Mouse (Mus musculus): Measurements from ENCODE around the gene AC129217.1. TPM values are rescaled to one million over a fixed set of nuclear protein-coding genes. Genes with fewer than 3 reads are reported as not detected.
A peak's percentile ranks its signal among the peaks of the same experiment; 100 is the strongest.
"Not testable (repeated sequence)": the region's sequence is repeated elsewhere in the genome, so short reads cannot be mapped to it uniquely, and the experiment has no call there.

Gene AC129217.1
- total RNA-seq, 2 experiments from 2014 or later, result not detected

DNA sequence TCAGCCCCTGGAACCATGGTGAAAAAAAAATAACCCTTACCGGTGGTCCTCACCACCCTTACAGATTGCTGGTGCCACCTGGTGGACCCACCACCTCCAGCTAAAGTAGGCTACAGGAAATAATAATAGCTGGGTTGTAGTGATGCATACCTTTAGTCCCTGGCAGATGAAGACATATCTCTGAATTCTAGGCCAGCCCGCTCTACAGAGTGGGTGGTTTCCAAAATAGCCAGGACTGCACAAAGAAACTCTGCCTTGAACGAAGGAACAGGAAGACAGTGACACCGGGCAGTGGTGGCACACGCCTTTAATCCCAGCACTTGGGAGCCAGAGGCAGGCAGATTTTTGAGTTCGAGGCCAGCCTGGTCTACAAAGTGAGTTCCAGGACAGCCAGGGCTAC is 34.7 kb downstream of the AC129217.1 start:
- DNase-seq (ENCODE audit: low spot score in 2 of 2), result no peak

DNA sequence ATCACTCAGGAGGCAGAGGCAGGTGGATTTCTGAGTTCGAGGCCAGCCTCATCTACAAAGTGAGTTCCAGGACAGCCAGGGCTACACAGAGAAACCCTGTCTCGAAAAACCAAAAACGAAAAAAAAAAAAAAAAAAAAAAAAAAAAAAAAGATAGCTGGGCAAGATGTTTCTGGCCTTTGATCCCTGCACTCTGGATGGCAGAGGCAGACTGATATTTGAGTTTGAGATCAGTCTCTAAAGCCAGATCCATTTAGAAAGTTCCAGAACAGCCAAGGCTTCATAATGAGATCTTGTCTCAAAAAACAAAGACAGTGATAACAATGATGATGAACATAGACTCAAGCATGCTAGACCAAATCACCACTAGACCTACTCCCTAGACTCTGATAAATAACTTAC is 40.8 kb downstream of the AC129217.1 start:
- DNase-seq (ENCODE audit: low spot score in 2 of 2), result not testable (repeated sequence)

DNA sequence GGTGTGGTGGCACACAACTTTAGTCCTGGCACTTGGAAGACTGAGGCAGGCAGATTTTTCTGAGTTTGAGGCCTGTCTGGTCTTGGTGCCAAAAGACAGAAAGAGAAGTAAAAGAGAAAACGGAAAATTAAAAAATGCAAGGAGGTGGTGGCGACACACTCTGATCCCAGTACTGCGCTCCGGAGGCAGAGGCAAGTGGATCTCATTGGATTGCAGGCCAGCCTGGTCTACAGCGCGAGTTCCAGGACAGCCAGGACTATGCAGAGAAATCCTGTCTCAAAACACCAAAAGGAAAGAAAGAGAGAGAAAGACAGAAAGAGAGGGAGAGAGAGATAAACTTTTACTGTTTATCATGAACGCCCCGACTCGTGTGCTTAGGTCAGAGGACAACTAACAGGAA is 41.3 kb downstream of the AC129217.1 start:
- no peak for DNase-seq (ENCODE audit: low spot score in 2 of 2)

DNA sequence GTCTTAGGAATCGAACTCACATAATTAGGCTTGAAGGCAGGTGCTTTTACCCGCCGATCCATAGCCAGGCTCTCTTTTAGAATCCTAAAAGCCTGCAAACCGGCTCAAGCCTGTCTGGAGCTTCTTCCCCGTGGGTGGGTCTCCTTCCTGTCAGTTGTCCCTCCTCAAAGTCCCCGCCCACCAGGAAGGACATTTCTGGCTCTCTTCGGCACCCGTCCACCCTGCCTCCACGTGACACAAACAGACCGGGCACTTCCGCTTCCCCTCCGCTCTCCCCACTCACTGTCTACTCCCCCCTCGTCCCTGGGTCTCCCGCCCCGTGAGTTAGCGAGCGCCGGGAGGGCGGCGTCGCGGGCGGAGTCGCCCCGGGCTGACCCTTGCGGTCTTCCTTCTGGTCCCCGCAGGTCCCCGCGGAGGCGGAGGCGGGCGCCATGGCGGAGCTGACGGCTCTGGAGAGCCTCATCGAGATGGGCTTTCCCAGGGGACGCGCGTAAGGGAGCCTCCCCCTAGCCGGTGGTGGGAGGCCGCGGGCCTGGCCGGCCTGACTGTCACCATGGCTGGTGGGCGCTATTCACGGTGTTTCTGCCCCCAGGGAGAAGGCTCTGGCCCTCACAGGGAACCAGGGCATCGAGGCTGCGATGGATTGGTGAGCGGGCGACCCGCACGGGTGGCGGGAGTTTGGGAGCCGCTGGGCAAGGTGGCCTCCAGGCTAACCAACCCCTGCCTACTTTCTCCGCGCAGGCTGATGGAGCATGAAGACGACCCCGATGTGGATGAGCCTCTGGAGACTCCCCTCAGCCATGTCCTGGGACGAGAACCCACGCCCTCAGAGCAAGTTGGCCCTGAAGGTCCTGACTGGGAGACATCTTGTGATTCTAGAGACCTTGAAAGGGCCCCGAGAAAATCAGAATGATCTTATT is 42.0 kb downstream of the AC129217.1 start, which contains the start of gene Ubxn1:
Ubxn1 (plus strand) TSS at position 230 of the 920 bp plus-strand sequence.
- peak; percentile 99 for DNase-seq (ENCODE audit: low spot score in 2 of 2)

DNA sequence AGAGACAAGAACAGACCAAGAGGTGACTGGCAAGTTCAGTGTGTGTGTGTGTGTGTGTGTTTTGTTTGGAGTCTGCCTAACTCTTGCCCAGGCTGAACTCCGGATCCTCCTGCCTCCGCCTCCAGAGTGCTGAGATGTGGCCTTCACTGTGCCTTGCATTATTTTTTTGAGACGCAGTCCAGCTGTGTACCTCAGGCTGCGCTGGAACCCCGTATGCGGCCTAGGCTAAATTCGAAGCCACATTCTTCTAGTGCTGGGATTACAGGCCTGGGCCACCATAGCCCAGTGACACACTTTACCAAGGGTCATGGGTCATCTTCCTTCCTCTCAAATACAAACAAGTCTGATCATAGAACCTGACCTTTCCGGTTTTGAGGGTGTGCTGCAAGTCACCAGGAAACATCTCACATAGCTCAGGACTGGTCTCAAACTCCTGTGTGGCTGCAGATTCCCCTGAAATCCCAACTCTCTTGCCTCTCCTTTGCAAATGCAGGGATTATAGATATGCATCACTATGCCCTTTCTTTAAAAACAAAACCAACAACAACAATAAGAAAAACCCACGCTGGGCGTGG is 42.8 kb downstream of the AC129217.1 start:
- DNase-seq (ENCODE audit: low spot score in 2 of 2), result no peak

DNA sequence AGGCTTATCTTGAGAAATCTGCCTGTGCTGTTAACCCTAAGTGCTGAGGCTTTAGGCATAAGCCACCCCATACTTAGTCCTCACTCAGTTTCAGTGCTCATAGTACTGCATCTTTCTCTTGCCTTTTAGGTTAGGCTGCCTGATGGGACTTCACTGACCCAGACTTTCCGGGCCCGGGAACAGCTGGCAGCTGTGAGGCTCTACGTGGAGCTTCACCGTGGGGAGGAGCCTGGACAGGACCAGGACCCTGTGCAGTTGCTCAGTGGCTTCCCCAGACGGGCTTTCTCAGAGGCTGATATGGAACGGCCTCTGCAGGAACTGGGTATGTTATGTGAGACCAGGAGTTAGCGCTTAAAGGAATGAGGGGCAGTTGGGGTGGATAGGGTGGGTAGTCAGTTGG is 45.5 kb downstream of the AC129217.1 start:
- DNase-seq (ENCODE audit: low spot score in 2 of 2), result no peak

DNA sequence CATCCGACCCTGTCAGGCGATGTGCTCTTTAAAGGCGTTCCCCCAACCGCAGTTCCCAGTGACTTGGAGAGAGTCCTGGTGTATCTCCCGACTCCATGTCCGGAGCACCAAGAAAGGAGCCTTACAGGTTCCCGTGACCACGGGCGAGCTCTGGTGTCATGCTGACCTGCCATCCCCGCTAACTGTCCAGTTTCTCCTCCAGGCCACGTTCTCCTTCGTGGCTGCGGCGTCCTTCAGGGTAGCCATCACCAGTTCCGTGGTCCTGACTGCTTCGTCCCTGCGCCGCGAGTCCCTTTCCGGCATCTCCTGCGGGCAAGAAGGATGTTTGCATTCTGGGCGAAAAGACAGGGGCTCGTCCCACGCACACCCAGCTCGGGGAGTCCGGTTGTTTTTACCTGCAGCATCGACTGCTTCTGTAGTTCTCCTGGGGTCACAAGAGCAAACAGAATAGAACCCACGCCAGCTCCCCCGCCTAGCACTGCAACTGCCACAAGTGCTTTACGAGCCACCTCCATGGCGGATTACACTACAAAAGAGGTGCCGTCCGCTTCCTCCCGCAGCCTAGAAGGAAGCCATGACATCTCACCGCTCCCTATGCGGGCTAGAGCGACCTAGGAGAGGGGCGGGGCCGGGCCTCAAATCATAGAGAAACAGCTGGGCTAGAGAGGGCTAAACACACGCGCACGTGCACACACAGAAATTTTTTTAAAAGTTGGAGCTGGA is 50.9 kb downstream of the AC129217.1 start, which contains the start of gene Uqcc3:
Uqcc3 (minus strand) TSS at position 613 of the 723 bp plus-strand sequence.
- DNase-seq (ENCODE audit: low spot score in 2 of 2), result peak; percentile 83 to 92

DNA sequence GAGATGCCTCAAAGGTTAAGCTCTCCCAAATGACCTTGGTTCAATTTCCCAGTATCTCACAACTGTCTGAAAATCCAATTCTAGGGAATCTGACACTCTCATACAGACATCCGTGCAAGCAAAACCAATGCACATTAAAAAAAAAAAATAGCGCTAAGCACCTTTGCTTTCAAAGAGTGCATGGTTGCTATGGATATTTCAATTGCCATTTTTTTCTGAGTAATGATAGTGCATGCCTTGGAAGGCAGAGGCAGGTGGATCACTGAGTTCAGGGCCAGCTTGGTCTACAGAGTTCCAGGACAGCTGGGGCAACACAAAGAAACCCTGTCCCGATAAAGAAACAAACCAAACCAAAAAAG is 51.4 kb downstream of the AC129217.1 start:
- DNase-seq (ENCODE audit: low spot score in 2 of 2), result no peak

DNA sequence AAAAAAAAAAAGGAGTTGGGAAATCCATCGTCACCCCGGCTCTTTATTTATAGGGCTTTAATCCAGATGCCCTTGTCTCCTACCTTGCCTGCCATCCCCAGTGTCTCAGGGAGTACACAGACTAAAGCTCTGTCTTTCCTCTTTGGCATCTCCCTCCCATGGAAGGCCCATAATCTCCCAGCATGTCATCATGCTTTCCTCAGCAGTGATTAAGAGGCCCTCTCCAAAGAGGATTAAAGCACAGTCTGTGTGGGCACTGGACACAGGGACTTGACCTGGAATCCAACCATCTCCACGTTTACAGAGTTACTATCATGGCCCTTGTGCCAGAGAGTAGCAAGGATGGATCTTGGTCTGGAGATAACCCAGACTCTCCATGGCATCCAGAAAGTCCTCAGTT is 54.0 kb downstream of the AC129217.1 start, which contains the start of the genes Lbhd1 and Gm49403:
Lbhd1 (plus strand) TSS at position 117 of the 400 bp plus-strand sequence.
Gm49403 (plus strand) TSS at position 315 of the 400 bp plus-strand sequence.
- DNase-seq (ENCODE audit: low spot score in 2 of 2), result no peak

DNA sequence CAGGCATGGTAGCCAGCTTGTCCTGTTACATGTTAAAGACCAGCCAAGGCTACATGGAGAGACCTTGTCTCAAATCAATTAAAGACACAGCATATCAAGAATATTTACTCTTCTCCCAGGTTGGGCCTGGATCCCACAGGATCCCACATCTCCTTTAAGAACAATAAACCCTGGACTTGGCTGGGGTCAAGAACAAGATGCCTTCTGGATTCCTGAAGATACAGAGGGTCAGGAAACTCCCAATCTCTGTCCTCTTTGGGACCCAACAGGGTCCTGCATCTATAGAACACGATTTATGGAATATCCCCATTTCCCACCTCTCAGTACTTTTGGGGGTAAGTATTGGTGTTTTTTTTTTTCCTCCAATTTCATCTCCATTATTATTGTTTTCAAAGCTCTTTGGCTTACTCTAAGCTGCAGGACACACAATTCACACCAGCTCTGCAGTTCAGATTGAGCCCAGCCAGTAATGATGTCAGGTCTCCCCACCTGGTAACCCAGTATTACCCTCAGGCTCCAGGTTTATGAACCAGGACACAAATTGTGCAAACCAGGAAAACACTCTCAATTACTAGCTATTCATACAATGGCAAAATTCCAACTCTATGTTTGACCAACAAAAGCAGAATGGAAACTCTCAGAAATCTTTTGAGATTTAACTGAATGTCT is 57.5 kb downstream of the AC129217.1 start:
- no peak for DNase-seq (ENCODE audit: low spot score in 2 of 2)

DNA sequence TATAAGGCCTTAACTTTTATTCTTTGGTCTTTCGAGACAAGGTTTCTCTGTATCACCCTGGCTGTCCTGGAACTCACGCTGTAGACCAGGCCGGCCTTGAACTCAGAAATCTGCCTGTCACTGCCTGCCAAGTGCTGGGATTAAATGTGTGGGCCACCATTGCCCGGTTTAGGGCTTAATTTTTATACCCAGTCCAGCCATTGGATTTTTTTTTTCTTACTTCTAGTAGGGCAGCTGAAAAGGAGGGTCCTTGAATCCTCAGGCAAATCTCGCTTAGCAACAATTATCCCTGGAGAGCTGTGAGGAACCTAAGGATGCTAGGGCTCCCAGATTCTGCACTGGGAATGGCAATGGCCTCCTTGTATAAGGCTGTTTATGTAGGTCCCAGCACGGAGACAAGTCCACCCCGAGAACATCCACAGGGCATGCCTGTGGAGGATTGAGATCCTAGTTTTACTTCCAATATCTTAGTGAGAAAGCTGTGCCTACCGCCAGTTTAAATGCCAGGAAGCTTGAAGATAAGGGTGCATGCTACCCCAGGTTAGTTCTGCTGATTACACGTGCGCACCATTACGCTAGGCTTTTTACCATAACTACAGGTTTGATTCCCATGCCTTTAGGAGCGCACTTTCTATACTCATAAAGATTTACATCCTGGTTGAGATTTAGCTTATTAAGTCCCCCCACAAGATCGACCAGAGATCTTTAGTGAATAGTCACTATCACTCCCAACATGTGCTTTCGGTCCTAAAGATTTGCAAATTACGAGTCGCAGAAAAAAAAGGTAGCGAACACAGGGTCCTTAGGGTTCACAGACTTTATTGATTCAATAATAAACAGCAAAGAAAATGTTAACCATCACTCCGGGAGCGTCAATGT is 58.3 kb downstream of the AC129217.1 start:
- no peak for DNase-seq (ENCODE audit: low spot score in 2 of 2)

DNA sequence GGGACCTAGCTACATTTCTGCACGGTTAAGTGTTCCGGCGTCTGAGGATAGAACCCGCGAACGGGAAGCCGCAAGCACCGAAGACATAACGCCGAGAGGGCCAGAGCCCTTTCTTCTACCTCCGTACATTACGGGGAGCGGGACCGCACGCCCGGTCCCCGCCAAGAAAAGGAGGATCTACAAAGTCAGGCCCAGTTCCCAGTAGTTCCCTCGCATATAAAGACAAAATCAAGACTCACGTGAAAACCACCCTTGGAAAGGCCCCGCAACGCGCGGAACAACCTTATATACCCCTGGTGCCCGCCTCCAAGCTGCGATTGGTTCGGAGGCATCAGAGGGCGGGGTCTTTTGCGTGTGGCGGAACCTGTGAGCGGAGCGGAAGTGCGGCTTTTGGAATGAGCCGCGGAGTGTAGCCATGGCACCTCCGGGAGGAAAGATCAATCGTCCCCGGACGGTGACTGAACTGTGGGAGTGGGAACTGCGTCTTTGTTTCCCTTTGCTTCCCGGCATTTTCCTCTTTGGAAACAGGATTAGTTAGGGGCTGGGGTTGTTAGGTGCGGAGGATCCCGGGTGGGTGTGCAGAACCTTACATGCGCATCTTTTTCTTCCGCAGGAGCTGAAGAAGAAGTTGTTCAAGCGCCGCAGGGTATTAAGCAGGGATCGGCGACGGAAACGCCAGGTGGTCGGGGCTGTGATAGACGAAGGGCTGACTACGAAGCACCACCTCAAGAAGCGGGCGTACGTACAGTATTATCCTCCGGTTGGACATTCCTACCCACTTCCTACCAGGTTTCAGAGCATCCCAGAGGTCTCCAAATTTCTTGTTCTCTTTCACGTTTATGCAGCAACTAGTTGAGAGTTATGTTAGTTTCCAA is 59.2 kb downstream of the AC129217.1 start, which contains the start of the genes 1810009A15Rik and Gm49416:
1810009A15Rik (plus strand) TSS at position 343 of the 875 bp plus-strand sequence.
Gm49416 (plus strand) TSS at position 416 of the 875 bp plus-strand sequence.
- DNase-seq (ENCODE audit: low spot score in 2 of 2), result peak; percentile 90 to 95

Small RNA genes within 50 kb of the gene (microRNA-seq; reads per million reads assigned to microRNA genes)
- 0 to 0.20 reads per million in 2 experiments for gene Mir5136

Other genes starting within 250 kb of the AC129217.1 start
- 1 to 10 TPM; 6.3 to 6.9 TPM for gene Slc22a8, start 238.5 kb upstream of the AC129217.1 start, total RNA-seq (2021)
- gene Slc22a6, start 211.7 kb upstream of the AC129217.1 start, total RNA-seq (2021), result 1 to 10 TPM; 1.6 to 2.1 TPM
- gene Chrm1, start 166.0 kb upstream of the AC129217.1 start, total RNA-seq (2021), result 100 to 1,000 TPM; 178 to 184 TPM
- gene Slc3a2, start 106.4 kb upstream of the AC129217.1 start, total RNA-seq (2021), result 100 to 1,000 TPM; 145 to 153 TPM
- 10 to 100 TPM; 53.0 to 55.2 TPM for gene Wdr74, start 93.9 kb upstream of the AC129217.1 start, total RNA-seq (2021)
- 1 to 10 TPM; 1.9 to 2.1 TPM for gene 1700092M07Rik, start 89.1 kb upstream of the AC129217.1 start, total RNA-seq (2021)
- gene Stx5a, start 88.4 kb upstream of the AC129217.1 start, total RNA-seq (2021), result 10 to 100 TPM; 59.5 to 63.6 TPM
- gene Nxf1, start 72.7 kb upstream of the AC129217.1 start, total RNA-seq (2021), result 10 to 100 TPM; 94.5 to 95.3 TPM
- 10 to 100 TPM; 69.1 to 74.4 TPM for gene Tmem223, start 58.8 kb upstream of the AC129217.1 start, total RNA-seq (2021)
- gene Tmem179b, start 55.3 kb upstream of the AC129217.1 start, total RNA-seq (2021), result 1 to 10 TPM; 8.6 to 9.6 TPM
- gene Taf6l, start 43.4 kb upstream of the AC129217.1 start, total RNA-seq (2021), result 10 to 100 TPM; 12.8 to 13.8 TPM
- gene Polr2g, start 31.2 kb upstream of the AC129217.1 start, total RNA-seq (2021), result 100 to 1,000 TPM; 106 to 111 TPM
- gene Zbtb3, start 27.2 kb upstream of the AC129217.1 start, total RNA-seq (2021), result 1 to 10 TPM; 6.7 to 7.0 TPM
- 10 to 100 TPM; 39.9 to 41.1 TPM for gene Ttc9c, start 10.4 kb upstream of the AC129217.1 start, total RNA-seq (2021)
- 100 to 1,000 TPM; 120 to 125 TPM for gene Hnrnpul2, start 9.8 kb upstream of the AC129217.1 start, total RNA-seq (2021)
- 10 to 100 TPM; 94.8 to 97.6 TPM for gene Bscl2, start 7.7 kb downstream of the AC129217.1 start, total RNA-seq (2021)
- gene Gng3, start 9.4 kb downstream of the AC129217.1 start, total RNA-seq (2021), result 100 to 1,000 TPM; 153 TPM
- under 1 TPM; 0.42 to 0.68 TPM for gene Lrrn4cl, start 21.0 kb downstream of the AC129217.1 start, total RNA-seq (2021)
- gene Ubxn1, start 41.7 kb downstream of the AC129217.1 start, total RNA-seq (2021), result 100 to 1,000 TPM; 103 to 109 TPM
- 10 to 100 TPM; 30.2 to 30.4 TPM for gene Uqcc3, start 51.1 kb downstream of the AC129217.1 start, total RNA-seq (2021)
- 1 to 10 TPM; 4.6 to 7.6 TPM for gene Lbhd1, start 54.0 kb downstream of the AC129217.1 start, total RNA-seq (2021)
- not detected for gene Gm49403, start 54.2 kb downstream of the AC129217.1 start, total RNA-seq (2021)
- 10 to 100 TPM; 24.2 to 30.3 TPM for gene 1810009A15Rik, start 59.1 kb downstream of the AC129217.1 start, total RNA-seq (2021)
- gene Gm49416, start 59.2 kb downstream of the AC129217.1 start, total RNA-seq (2021), result 1 to 10 TPM; 2.4 to 5.1 TPM
- gene Ints5, start 63.2 kb downstream of the AC129217.1 start, total RNA-seq (2021), result 10 to 100 TPM; 25.6 to 26.3 TPM
- 100 to 1,000 TPM; 104 to 112 TPM for gene Ganab, start 68.3 kb downstream of the AC129217.1 start, total RNA-seq (2021)
- 100 to 1,000 TPM; 166 to 169 TPM for gene B3gat3, start 90.6 kb downstream of the AC129217.1 start, total RNA-seq (2021)
- gene Rom1, start 99.6 kb downstream of the AC129217.1 start, total RNA-seq (2021), result 1 to 10 TPM; 4.7 to 6.6 TPM
- 10 to 100 TPM in 1 of 2 experiments, 1 to 10 TPM in 1; 9.8 to 10.4 TPM for gene Eml3, start 99.8 kb downstream of the AC129217.1 start, total RNA-seq (2021)
- 10 to 100 TPM; 51.6 to 53.4 TPM for gene Mta2, start 112.1 kb downstream of the AC129217.1 start, total RNA-seq (2021)
- 10 to 100 TPM; 21.9 to 22.5 TPM for gene Tut1, start 124.1 kb downstream of the AC129217.1 start, total RNA-seq (2021)
- 100 to 1,000 TPM; 257 to 269 TPM for gene Eef1g, start 137.3 kb downstream of the AC129217.1 start, total RNA-seq (2021)
- 10 to 100 TPM; 18.1 to 19.9 TPM for gene Ahnak, start 159.5 kb downstream of the AC129217.1 start, total RNA-seq (2021)